Mouse (Mus musculus) ovary, adult 18-20 months (tissue): ENCODE data around the gene Tm2d3.

Experiments used
- DNase-seq: peaks from one replicate; pipeline ENCODE4 v3.0.0; 2022; ENCODE audit warnings: low spot score, mixed read lengths

The Tm2d3 gene

DNA sequence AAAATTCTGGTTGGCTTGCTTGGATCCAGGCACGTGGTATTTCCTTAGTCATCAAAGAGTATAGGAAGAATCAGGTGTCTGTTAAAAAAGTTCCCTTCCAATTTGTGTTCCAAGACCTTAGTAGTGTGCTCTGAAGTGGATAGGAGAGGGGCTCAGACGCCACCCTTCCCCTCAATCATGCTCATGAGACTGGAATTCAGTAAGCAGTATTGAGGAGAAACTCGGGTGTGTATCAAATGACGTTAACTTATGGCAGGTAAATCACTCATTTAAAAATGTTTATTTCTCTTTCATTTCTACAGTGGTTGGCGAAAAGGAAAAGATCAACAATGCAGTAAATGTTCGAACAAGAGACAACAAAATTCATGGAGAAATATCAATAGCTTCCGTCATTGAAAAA, at the start of gene Tm2d3:
Gene Tm2d3, plus strand, starts transcription at position 301 of the 400 bp plus-strand sequence.
- no peak for DNase-seq

- no peak for DNase-seq
Observed at GRCm38 (mm10) chr7:65642371-65643304, 48.3 kb upstream of the Tm2d3 start.

DNA sequence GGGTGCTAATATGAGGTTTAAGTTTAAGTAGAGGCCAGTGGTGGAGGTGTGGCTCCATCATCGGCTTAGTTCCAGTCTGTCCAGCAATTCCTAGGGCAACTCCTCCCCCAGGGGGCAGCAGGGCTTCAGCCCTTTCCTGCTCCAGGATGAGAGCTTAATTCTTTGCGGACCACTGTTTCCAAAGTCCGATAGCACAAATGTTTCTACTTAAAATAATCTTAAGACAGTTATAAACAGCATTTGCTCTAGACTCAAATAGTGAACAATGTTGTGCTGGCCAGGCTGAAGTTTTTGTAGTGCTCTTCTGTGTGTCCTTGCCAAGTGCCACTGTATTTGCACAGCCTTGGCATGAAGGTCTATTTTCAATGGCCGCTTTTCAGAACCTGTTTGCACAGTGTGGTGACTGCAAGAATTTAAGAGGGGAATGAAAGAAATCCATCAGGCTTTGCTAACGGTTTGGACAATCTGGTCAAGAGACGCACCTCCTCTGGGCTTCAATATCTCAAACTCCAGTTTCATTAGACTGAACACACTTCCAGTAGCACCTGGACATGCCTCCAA, 47.0 kb upstream of the Tm2d3 start:
- DNase-seq = no peak

- DNase-seq = peak; percentile 93
Observed at GRCm38 (mm10) chr7:65644643-65645351, 46.2 kb upstream of the Tm2d3 start, which contains the start of gene Tarsl2. TSS of gene Tarsl2 (plus strand) at chr7:65644898.

- DNase-seq = no peak
Observed at GRCm38 (mm10) chr7:65645996-65646395, 45.0 kb upstream of the Tm2d3 start.

DNA sequence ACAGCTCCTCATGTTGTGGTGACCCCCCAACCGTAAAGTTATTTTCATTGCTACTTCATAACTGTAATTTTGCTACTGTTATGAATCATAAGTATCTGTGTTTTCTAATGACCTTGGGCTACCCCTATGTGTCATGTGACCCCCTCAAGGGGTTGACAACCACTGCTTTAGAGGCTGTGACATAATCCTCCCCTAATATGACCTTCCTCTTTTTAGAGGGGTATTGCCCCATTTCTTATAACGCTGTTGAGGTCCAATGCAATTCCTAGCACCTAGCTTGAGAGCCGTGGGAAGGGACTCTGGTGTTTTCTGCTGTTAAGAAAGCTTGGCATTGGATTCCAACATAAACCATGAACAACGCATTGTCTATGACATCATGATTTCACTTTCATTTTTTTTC, 40.3 kb upstream of the Tm2d3 start:
- DNase-seq = no peak

- DNase-seq = no peak
Observed at GRCm38 (mm10) chr7:65657490-65658120, 33.4 kb upstream of the Tm2d3 start.

- no peak for DNase-seq
Observed at GRCm38 (mm10) chr7:65663225-65663790, 27.7 kb upstream of the Tm2d3 start.

DNA sequence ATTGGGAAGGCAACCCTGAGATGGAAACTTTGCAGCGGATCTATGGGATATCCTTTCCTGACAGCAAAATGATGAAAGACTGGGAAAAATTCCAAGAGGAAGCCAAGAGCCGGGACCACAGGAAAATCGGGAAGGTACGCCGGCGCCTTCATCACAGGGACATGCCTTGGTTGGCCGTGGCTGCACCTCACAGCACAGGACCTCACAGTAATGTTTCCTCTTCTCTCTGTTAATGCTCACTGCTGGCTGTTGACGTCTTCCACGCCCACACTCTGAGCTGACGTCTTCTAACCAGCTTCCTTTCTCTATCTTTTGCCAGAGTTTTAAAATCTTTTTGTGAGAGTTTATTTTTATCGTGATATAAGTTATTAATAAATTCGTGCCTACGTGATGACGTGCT, 27.1 kb upstream of the Tm2d3 start:
- DNase-seq = no peak

- DNase-seq = no peak
Observed at GRCm38 (mm10) chr7:65667491-65667890, 23.5 kb upstream of the Tm2d3 start.

DNA sequence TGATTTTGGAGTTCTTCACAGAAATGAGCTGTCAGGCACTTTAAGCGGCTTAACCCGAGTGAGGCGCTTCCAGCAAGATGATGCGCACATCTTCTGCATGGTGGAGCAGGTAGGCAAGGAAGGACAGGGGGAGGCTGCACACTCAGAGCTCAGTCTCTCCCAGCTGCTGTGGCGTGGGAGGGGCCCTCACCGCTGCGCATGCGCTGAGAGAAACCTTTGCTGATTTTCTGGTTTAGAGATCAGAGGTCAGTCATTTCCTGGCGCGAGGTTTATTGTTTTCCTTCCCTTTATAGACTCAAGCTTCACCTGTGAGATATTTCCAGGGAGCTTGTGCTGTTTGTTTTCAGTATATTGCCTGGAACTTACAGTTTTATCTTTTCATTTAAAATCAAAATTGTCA, 12.9 kb upstream of the Tm2d3 start:
- DNase-seq = no peak

DNA sequence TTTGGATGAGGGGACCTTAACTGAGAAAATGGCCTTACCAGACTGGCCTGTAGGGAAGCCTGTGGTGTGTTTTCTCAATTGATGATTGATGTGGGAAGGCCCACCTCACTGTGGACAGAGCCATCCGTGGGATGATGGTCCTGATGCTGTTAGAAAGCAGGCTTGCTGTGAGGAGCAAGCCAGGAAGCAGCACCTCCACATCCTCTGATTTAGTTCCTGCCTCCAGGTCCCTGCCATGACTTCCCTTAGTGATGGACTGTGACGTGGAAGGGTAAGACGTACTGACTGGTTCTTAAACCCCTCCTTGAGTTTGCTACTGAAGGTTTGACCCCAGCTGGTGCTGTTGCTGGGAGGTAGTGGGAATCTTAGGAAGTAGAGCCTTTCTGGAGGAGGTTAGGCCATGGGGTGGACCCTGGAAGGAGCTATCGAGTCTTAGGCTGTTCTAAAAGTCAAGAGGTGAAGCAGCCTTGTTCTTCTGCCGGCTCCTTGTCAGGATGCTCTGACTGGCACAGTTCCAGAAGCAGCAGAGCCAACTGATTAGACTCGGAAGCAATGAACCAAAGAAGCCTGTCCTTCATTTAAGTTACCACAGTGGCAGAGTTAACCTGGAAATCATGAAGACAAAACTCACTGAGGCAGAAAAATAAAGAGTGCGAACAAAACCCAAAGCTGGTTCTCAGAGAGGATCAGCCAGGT, 11.9 kb upstream of the Tm2d3 start:
- DNase-seq = no peak

GRCm38 (mm10) chr7:65681166-65681565, 9.8 kb upstream of the Tm2d3 start:
- DNase-seq = no peak

- DNase-seq = no peak
Observed at GRCm38 (mm10) chr7:65684256-65684835, 6.6 kb upstream of the Tm2d3 start.

GRCm38 (mm10) chr7:65686664-65687063, 4.3 kb upstream of the Tm2d3 start:
- no peak for DNase-seq

DNA sequence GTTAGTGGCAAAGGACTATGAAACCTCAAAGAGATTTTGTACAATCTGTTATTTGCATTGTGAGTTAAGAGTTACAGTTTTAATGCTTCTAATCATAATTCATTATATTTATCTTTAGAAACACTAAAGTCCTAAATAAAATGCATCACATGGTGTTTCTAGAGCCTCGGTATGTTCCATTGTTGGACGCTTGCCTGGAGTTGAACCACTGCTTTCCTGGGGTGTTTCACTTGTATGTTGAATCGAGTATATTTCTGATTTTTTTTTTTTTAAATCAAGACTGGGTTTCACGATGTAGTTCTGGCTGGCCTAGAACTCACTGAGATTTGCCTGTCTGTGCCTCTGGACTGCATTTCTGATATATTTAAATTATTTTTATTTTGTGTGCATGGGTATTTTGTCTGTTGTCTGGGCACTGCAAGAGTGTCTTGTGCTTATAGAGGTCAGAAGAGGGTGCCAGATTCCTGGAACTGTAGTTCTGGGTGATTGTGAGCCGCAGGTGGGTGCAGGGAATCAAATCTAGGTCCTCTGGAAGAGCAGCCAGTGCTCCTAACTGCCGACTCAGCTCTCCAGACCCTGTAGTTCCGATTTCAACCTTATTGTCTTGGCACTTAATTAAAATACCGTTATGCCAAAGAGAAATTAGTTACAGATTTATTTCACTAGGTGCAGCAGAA, 1.1 kb downstream of the Tm2d3 start:
- DNase-seq = no peak

GRCm38 (mm10) chr7:65692883-65693282, 1.9 kb downstream of the Tm2d3 start:
- DNase-seq = no peak

DNA sequence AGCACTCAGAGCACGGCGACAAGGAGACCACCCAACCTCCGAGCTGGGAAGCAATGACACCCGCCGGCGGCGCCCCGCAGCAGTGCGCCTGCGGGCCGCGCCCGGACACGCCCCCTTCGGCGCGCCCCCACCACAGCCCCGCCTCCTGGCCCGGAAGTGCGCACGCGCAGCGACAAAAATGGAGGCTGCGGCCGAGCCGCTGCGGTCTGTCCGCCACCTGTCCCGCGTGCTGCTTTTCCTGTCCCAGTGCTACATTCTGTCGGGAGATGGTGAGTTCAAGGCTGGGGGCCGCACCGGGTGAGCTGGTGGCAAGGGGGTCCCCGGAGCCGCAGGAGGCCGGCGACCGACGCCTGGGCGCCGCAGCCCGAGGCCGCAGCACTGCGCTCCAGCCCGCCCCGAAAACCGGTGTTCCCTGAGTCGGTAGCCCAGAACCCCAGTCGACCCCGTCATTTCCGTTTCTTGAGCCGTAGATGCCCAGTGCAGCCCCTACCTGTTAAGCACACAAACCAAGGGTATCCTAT, 2.4 kb downstream of the Tm2d3 start:
- DNase-seq = peak; percentile 64

DNA sequence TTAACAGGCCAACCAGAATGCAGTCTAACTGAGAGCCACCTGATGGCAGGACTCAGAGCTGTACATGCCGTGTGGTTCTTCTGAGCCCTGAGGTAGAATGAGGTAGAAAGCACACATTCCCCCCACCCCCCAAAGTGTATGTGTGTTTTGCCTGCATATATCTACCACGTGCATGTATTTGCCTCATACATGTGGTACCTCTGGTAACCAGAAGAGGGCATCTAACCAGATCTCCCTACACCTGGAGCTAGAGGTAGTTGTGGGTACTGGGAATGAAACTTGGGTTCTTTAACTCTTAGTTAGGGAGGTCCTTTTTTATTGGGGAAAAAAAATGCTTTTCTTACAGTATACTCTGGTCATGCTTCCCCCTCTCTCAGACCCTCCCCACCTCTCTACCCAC, 5.5 kb downstream of the Tm2d3 start:
- DNase-seq = no peak

DNA sequence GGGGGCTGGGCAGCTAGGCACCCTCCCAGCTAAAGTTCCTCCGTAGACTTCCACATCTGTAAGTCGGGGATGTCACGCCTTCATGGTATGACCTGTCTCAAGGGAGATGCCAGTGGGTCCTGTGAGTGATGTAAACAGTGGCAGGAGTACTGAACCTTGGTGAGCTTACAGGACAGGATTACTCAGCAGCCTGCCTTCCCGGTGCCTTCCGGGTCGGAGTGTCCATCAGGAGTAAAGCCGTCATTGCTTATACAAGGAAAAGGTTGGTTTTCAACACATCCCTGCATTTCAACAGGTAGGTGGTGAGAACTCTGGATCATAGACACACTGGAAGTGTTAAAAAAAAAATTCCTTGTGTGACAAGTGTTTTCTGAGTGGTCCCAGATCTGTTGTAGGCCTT, 11.1 kb downstream of the Tm2d3 start:
- no peak for DNase-seq
